Mouse (Mus musculus): Measurements from ENCODE around the gene Ccr9. TPM values are rescaled to one million over a fixed set of nuclear protein-coding genes. Genes with fewer than 3 reads are reported as not detected.
"Not testable (repeated sequence)": the region's sequence is repeated elsewhere in the genome, so short reads cannot be mapped to it uniquely, and the experiment has no call there.

Ccr9 gene
- polyA plus RNA-seq, 1 experiment from 2014 or later = 0.16 TPM

- no peak for ATAC-seq (ENCODE audit: low FRiP score, low TSS enrichment)
- no peak for DNase-seq (ENCODE audit: low spot score)
- Histone ChIP-seq H3K27ac (replicated peaks) (no peak overlapping the region), H3K9me3 (ENCODE audit: control insufficient read depth, low read length) (no peaks in the 10 kb centered on the region), H3K4me1 (replicated peaks; ENCODE audit: control insufficient read depth, insufficient read depth) (no peaks in the 10 kb centered on the region), H3K9ac (ENCODE audit: low read length) (no peak overlapping the region), H3K4me2 (replicated peaks; ENCODE audit: low read depth) (no peak overlapping the region), H3K4me3 (ENCODE audit: low read depth, low read length) (no peak overlapping the region), H3K27me3 (ENCODE audit: control insufficient read depth, insufficient read depth, low read length) (no peaks in the 10 kb centered on the region), H3K36me3 (ENCODE audit: control insufficient read depth, insufficient read depth, low read length) (no peaks in the 10 kb centered on the region)
- TF ChIP-seq EP300 (optimal IDR thresholded peaks at IDR 0.05) (no peak), CTCF (IDR thresholded peaks at IDR 0.05; ENCODE audit: low read depth) (no peak)
- WGBS = 77% methylated on average over 3 of the region's 3 CpGs
These were observed 85.5 kb downstream of the Ccr9 start for GRCm38 (mm10) chr9:123763771-123764170.

- no peak for DNase-seq (ENCODE audit: low spot score)
- WGBS = 85% methylated on average over 3 of the region's 3 CpGs
- ATAC-seq (ENCODE audit: low FRiP score, low TSS enrichment) = no peak
- H3K4me3 ChIP-seq (ENCODE audit: low read depth, low read length) = no peak overlapping the region
- no peak overlapping the region for H3K9ac ChIP-seq (ENCODE audit: low read length)
- no peak overlapping the region for H3K27ac ChIP-seq (replicated peaks)
- H3K36me3 ChIP-seq (ENCODE audit: control insufficient read depth, insufficient read depth, low read length) = no peaks in the 10 kb centered on the region
- H3K9me3 ChIP-seq (ENCODE audit: control insufficient read depth, low read length) = no peaks in the 10 kb centered on the region
- TF ChIP-seq EP300 (optimal IDR thresholded peaks at IDR 0.05) (no peak), CTCF (IDR thresholded peaks at IDR 0.05; ENCODE audit: low read depth) (no peak)
- no peaks in the 10 kb centered on the region for H3K27me3 ChIP-seq (ENCODE audit: control insufficient read depth, insufficient read depth, low read length)
- H3K4me1 ChIP-seq (replicated peaks; ENCODE audit: control insufficient read depth, insufficient read depth) = no peaks in the 10 kb centered on the region
- no peak overlapping the region for H3K4me2 ChIP-seq (replicated peaks; ENCODE audit: low read depth)
These were observed 88.8 kb downstream of the Ccr9 start for GRCm38 (mm10) chr9:123766996-123767395.

- Histone ChIP-seq H3K4me3 (ENCODE audit: low read depth, low read length) (no peak overlapping the region), H3K4me1 (replicated peaks; ENCODE audit: control insufficient read depth, insufficient read depth) (no peaks in the 10 kb centered on the region), H3K27ac (replicated peaks) (no peak overlapping the region), H3K36me3 (ENCODE audit: control insufficient read depth, insufficient read depth, low read length) (no peaks in the 10 kb centered on the region), H3K9ac (ENCODE audit: low read length) (no peak overlapping the region), H3K9me3 (ENCODE audit: control insufficient read depth, low read length) (no peaks in the 10 kb centered on the region), H3K4me2 (replicated peaks; ENCODE audit: low read depth) (no peak overlapping the region), H3K27me3 (ENCODE audit: control insufficient read depth, insufficient read depth, low read length) (no peaks in the 10 kb centered on the region)
- ATAC-seq (ENCODE audit: low FRiP score, low TSS enrichment) (peak; percentile 83), DNase-seq (ENCODE audit: low spot score) (peak; percentile 35)
- WGBS = 58% methylated on average over 1 of the region's 1 CpGs
- no peak for TF ChIP-seq EP300 (optimal IDR thresholded peaks at IDR 0.05)
- no peak for TF ChIP-seq CTCF (IDR thresholded peaks at IDR 0.05; ENCODE audit: low read depth)
These were observed 90.2 kb downstream of the Ccr9 start for GRCm38 (mm10) chr9:123768443-123768842.

GRCm38 (mm10) chr9:123769532-123769931 lies 91.3 kb downstream of the Ccr9 start:
- H3K4me2 ChIP-seq (replicated peaks; ENCODE audit: low read depth) = no peak overlapping the region
- no peak for TF ChIP-seq CTCF (IDR thresholded peaks at IDR 0.05; ENCODE audit: low read depth)
- TF ChIP-seq EP300 (optimal IDR thresholded peaks at IDR 0.05) = no peak
- no peak overlapping the region for H3K4me3 ChIP-seq (ENCODE audit: low read depth, low read length)
- WGBS = 34% methylated on average over 6 of the region's 6 CpGs
- no peak overlapping the region for H3K9ac ChIP-seq (ENCODE audit: low read length)
- DNase-seq (ENCODE audit: low spot score) = no peak
- H3K36me3 ChIP-seq (ENCODE audit: control insufficient read depth, insufficient read depth, low read length) = no peaks in the 10 kb centered on the region
- H3K4me1 ChIP-seq (replicated peaks; ENCODE audit: control insufficient read depth, insufficient read depth) = no peaks in the 10 kb centered on the region
- H3K27ac ChIP-seq (replicated peaks) = 0 out of 2 replicates have a peak overlapping the region, but pooled peaks have one; percentile 30
- no peak for ATAC-seq (ENCODE audit: low FRiP score, low TSS enrichment)
- H3K27me3 ChIP-seq (ENCODE audit: control insufficient read depth, insufficient read depth, low read length) = no peaks in the 10 kb centered on the region
- no peaks in the 10 kb centered on the region for H3K9me3 ChIP-seq (ENCODE audit: control insufficient read depth, low read length)

GRCm38 (mm10) chr9:123773299-123773698 lies 95.1 kb downstream of the Ccr9 start:
- H3K4me1 ChIP-seq (replicated peaks; ENCODE audit: control insufficient read depth, insufficient read depth); H3K9me3 ChIP-seq (ENCODE audit: control insufficient read depth, low read length); H3K4me3 ChIP-seq (ENCODE audit: low read depth, low read length); H3K27ac ChIP-seq (replicated peaks); H3K27me3 ChIP-seq (ENCODE audit: control insufficient read depth, insufficient read depth, low read length); DNase-seq (ENCODE audit: low spot score); H3K4me2 ChIP-seq (replicated peaks; ENCODE audit: low read depth); ATAC-seq (ENCODE audit: low FRiP score, low TSS enrichment); H3K9ac ChIP-seq (ENCODE audit: low read length); H3K36me3 ChIP-seq (ENCODE audit: control insufficient read depth, insufficient read depth, low read length): not testable (repeated sequence)
- TF ChIP-seq CTCF (IDR thresholded peaks at IDR 0.05; ENCODE audit: low read depth) = peak; percentile 56
- WGBS = 35% methylated on average over 2 of the region's 2 CpGs

GRCm38 (mm10) chr9:123788855-123789529 lies 110.8 kb downstream of the Ccr9 start:
- Histone ChIP-seq H3K4me1 (replicated peaks; ENCODE audit: control insufficient read depth, insufficient read depth) (no peaks in the 10 kb centered on the region), H3K27ac (replicated peaks) (no peak overlapping the region), H3K27me3 (ENCODE audit: control insufficient read depth, insufficient read depth, low read length) (no peaks in the 10 kb centered on the region), H3K9me3 (ENCODE audit: control insufficient read depth, low read length) (no peaks in the 10 kb centered on the region), H3K4me3 (ENCODE audit: low read depth, low read length) (no peak overlapping the region), H3K9ac (ENCODE audit: low read length) (no peak overlapping the region), H3K36me3 (ENCODE audit: control insufficient read depth, insufficient read depth, low read length) (peaks cover 25% of the 10 kb centered on the region), H3K4me2 (replicated peaks; ENCODE audit: low read depth) (no peak overlapping the region)
- TF ChIP-seq CTCF (IDR thresholded peaks at IDR 0.05; ENCODE audit: low read depth) = no peak
- no peak for TF ChIP-seq EP300 (optimal IDR thresholded peaks at IDR 0.05)
- no peak for DNase-seq (ENCODE audit: low spot score)
- ATAC-seq (ENCODE audit: low FRiP score, low TSS enrichment) = no peak
- WGBS = 69% methylated on average over 4 of the region's 4 CpGs

Data from stomach, postnatal 0 days (tissue).